Mouse (Mus musculus): Measurements from ENCODE around the gene Olfr930. TPM values are rescaled to one million over a fixed set of nuclear protein-coding genes. Genes with fewer than 3 reads are reported as not detected.

Olfr930 gene
- not detected in 2 replicates for polyA plus RNA-seq (2012; rRNA removed)

DNA sequence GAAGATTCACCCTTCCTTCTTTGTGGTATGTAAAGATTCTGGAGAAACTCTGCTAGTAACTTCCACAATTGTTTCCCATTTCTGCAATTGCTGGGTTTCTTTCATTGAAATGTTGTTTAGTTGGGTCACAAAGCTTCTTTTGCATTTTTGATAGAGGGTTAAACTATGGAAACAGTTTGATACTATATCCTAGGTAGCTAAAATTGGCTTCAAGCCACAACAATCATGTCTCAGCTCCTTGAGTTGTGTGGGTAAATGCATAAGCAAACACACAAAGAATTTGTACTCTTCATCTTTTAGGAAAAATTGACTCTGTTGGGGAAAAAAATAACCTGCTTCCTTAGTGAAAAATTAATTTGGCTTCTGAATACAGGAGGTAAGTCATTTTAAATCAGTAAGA lies at the start of gene Olfr930:
Gene Olfr930 (plus strand): TSS at position 301 of the 400 bp plus-strand sequence.
- no peak for DNase-seq (ENCODE audit: low read depth)
- no peak for TF ChIP-seq POLR2A (IDR thresholded peaks at IDR 0.05; ENCODE audit: borderline replicate concordance, extremely low read depth, insufficient read depth, insufficient read length, poor library complexity, severe bottlenecking)
- no peak for TF ChIP-seq CTCF (IDR thresholded peaks at IDR 0.05; ENCODE audit: borderline replicate concordance, extremely low read depth, insufficient read depth, insufficient read length)

DNA sequence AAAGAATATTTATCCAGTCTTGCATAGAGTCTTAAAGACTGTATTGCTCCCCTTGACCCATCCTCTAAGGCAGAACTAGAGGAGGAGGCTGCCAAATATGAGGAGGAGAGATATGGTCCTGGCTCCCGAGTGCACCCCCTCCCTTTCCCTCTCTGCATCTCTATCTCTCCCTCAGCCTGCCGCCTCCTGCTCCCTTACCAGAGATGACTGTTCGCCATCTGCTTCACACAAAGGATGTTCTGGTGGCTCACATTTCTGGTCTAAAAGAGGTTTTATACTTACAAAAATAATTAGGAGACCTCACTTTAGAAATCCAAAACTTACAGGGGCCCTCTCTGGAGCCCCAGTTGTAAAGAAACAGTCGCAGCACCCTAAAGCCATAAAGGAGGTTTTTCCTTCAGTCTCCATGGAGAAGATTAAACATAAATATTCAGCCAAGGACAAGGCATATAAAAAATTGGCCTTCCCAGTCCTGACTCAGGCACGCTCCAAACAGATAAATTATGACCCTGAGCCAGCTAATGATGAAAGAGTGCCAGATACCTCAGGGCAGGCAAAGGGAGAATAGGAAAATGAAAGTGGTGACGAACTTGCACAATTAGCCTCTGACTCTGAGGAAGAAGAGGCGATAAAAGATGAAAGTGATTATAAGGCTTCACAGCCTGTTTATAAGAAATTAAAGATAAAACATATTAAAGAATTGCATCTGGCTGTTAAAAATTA lies 24.0 kb downstream of the Olfr930 start:
- TF ChIP-seq POLR2A (IDR thresholded peaks at IDR 0.05; ENCODE audit: borderline replicate concordance, extremely low read depth, insufficient read depth, insufficient read length, poor library complexity, severe bottlenecking) (no peak), CTCF (IDR thresholded peaks at IDR 0.05; ENCODE audit: borderline replicate concordance, extremely low read depth, insufficient read depth, insufficient read length) (no peak)
- DNase-seq (ENCODE audit: low read depth) = peak; percentile 2

DNA sequence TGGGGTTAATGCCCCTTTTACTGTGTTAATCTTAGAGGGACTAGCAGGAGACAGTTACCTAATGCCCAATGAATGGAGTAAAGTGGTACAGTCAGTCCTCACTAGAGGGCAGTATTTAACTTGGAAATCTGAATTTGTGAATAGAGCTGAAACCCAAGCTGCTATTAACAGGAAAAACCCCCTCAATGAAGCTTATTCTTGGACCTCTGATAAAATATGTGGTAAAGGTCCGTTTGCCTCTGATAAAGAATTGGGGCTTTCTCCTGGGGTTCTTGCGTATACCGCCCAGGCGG lies 24.5 kb downstream of the Olfr930 start:
- TF ChIP-seq CTCF (IDR thresholded peaks at IDR 0.05; ENCODE audit: borderline replicate concordance, extremely low read depth, insufficient read depth, insufficient read length) (no peak), POLR2A (IDR thresholded peaks at IDR 0.05; ENCODE audit: borderline replicate concordance, extremely low read depth, insufficient read depth, insufficient read length, poor library complexity, severe bottlenecking) (no peak)
- peak; percentile 23 for DNase-seq (ENCODE audit: low read depth)

DNA sequence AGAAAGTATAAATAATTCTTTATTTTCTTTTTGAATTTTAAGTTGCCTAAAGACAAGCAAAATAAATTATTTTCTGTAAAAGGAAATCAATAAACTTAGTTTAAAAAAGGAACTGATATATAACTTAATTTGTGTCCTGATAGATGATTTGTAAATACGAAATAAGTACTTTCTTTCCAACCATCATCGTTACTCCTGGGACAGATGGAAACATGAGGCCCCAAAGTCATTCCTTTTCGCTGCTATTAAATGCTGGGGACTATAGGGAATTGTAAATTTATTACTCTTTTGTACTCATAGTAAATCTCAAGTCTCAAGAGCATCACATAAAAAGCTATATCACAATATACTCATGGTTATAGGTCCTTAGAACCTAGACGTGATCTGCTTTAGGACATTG lies 42.4 kb downstream of the Olfr930 start, which contains the start of gene Olfr933:
Gene Olfr933 (plus strand): TSS at position 301 of the 400 bp plus-strand sequence.
- no peak for DNase-seq (ENCODE audit: low read depth)
- TF ChIP-seq CTCF (IDR thresholded peaks at IDR 0.05; ENCODE audit: borderline replicate concordance, extremely low read depth, insufficient read depth, insufficient read length) = no peak
- TF ChIP-seq POLR2A (IDR thresholded peaks at IDR 0.05; ENCODE audit: borderline replicate concordance, extremely low read depth, insufficient read depth, insufficient read length, poor library complexity, severe bottlenecking) = no peak

Other genes with a start within 250 kb of the Olfr930 start
- not detected in 2 replicates for gene Olfr919, start 226.1 kb upstream of the Olfr930 start, polyA plus RNA-seq (2012; rRNA removed)
- 5.2 and 6.5 TPM in 2 replicates for gene Vwa5a, start 211.5 kb upstream of the Olfr930 start, polyA plus RNA-seq (2012; rRNA removed)
- 0.04 and 0.06 TPM in 2 replicates for gene Olfr920, start 177.5 kb upstream of the Olfr930 start, polyA plus RNA-seq (2012; rRNA removed)
- not detected in 2 replicates for gene Olfr921, start 156.7 kb upstream of the Olfr930 start, polyA plus RNA-seq (2012; rRNA removed)
- gene Olfr922, start 115.2 kb upstream of the Olfr930 start, polyA plus RNA-seq (2012; rRNA removed) = not detected in 2 replicates
- gene Olfr923, start 103.3 kb upstream of the Olfr930 start, polyA plus RNA-seq (2012; rRNA removed) = not detected in 2 replicates
- not detected in 2 replicates for gene Olfr924, start 85.4 kb upstream of the Olfr930 start, polyA plus RNA-seq (2012; rRNA removed)
- gene Olfr26, start 74.7 kb upstream of the Olfr930 start, polyA plus RNA-seq (2012; rRNA removed) = not detected in 2 replicates
- not detected in 2 replicates for gene Olfr926, start 52.7 kb upstream of the Olfr930 start, polyA plus RNA-seq (2012; rRNA removed)
- gene Olfr933, start 42.5 kb downstream of the Olfr930 start, polyA plus RNA-seq (2012; rRNA removed) = not detected in 2 replicates
- not detected in 2 replicates for gene Olfr934, start 58.5 kb downstream of the Olfr930 start, polyA plus RNA-seq (2012; rRNA removed)
- gene Olfr935, start 69.9 kb downstream of the Olfr930 start, polyA plus RNA-seq (2012; rRNA removed) = not detected in 2 replicates
- gene Olfr146, start 93.6 kb downstream of the Olfr930 start, polyA plus RNA-seq (2012; rRNA removed) = not detected in 2 replicates
- gene Olfr937, start 135.1 kb downstream of the Olfr930 start, polyA plus RNA-seq (2012; rRNA removed) = not detected in 2 replicates
- gene Olfr938, start 149.1 kb downstream of the Olfr930 start, polyA plus RNA-seq (2012; rRNA removed) = not detected in 2 replicates
- gene Olfr27, start 198.3 kb downstream of the Olfr930 start, polyA plus RNA-seq (2012; rRNA removed) = not detected in 2 replicates
- not detected in 2 replicates for gene Olfr943, start 236.5 kb downstream of the Olfr930 start, polyA plus RNA-seq (2012; rRNA removed)

Measured in brain, embryonic 14.5 days (tissue).